24 mouse cellular contexts compared by ENCODE assay signal in the genomic region with DNA sequence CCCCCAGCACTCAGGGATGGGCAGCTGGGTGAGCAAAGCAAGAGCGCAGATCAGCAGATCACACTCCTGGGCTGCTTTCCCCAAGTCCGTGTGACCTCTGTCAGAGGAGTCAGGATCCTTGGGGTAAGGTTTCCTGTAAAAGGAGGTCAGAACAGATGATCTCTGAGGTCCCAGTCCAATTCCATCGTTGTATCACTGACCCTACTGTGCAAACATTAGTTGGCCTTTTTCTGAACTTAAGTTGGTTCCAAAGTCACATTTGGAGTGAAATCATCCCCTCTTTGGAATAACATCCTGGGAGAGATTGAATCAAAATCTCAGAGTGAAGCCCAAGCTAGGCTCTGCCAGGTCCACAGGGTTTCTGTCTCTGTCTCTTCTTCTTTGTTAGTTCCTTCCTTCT. TPM values are rescaled to one million over a fixed set of nuclear protein-coding genes. Genes with fewer than 3 reads are reported as not detected.
DNase-seq lines count a peak whose midpoint lies in the region; ATAC-seq and TF ChIP-seq lines count a peak whose summit lies in the region.
"Had no signal": no experiment of that assay in that cellular context is flagged by ENCODE, and none has a peak within 500 bp of the region (broad histone marks: within the 10 kb centered on the region; RNA-seq: fewer than 3 reads in every experiment).

No protein-coding gene starts in this region.

- no peak for ATAC-seq in liver, embryonic 12.5 days
- no peak for ATAC-seq in liver, embryonic 11.5 days (replicated peaks; ENCODE audit: low FRiP score)
- peak; percentile 24; the same call in 1 of the 2 replicates for ATAC-seq in liver, embryonic 16.5 days (ENCODE audit: low read depth)
- ATAC-seq: activated CD4-positive, CD25-positive, alpha-beta regulatory T cell, adult 4 months; CD4-positive, CD25-positive, alpha-beta regulatory T cell, adult 4 months; forebrain, embryonic 13.5 days; Patski had no signal

- intact Hi-C loops in gastrocnemius, adult 2 months (cut with DNase I): no loop called here
- intact Hi-C loops in heart, postnatal 25 days (cut with DNase I): no loop called here

- H3K4me1 ChIP-seq in liver, embryonic 12.5 days: 0 out of 2 replicates have a peak, but pooled peaks cover 12% of the 10 kb centered on the region
- peaks cover 2% of the 10 kb centered on the region; the same call in 1 of the 2 replicates for H3K4me1 ChIP-seq in liver, embryonic 11.5 days (replicated peaks; ENCODE audit: control insufficient read depth, insufficient read depth, low read length)
- H3K4me1 ChIP-seq in liver, embryonic 16.5 days (ENCODE audit: control insufficient read depth, low read depth, low read length): peaks cover 5% of the 10 kb centered on the region

- no peak overlapping the region for H3K9ac ChIP-seq in liver, embryonic 12.5 days
- H3K9ac ChIP-seq in liver, embryonic 11.5 days (ENCODE audit: low read depth, low read length): no peak overlapping the region
- no peak overlapping the region for H3K9ac ChIP-seq in liver, embryonic 16.5 days (ENCODE audit: low read depth, low read length)
- H3K9ac ChIP-seq: embryonic facial prominence, embryonic 12.5 days; forebrain, embryonic 13.5 days had no signal

- peak overlapping the region; percentile 29 for H3K27ac ChIP-seq in gastrocnemius, adult 2 months
- H3K27ac ChIP-seq in liver, embryonic 12.5 days: peak overlapping the region; percentile 43; the same call in 1 of the 2 replicates
- H3K27ac ChIP-seq in liver, embryonic 11.5 days (ENCODE audit: low read depth, low read length): no peak overlapping the region
- peak overlapping the region; percentile 47 for H3K27ac ChIP-seq in liver, embryonic 16.5 days (ENCODE audit: low read length)
- H3K27ac ChIP-seq: embryonic facial prominence, embryonic 10.5 days; embryonic facial prominence, embryonic 12.5 days; forebrain, embryonic 13.5 days had no signal

- H3K9me3 ChIP-seq in liver, embryonic 12.5 days (replicated peaks): no peaks in the 10 kb centered on the region
- H3K9me3 ChIP-seq in liver, embryonic 11.5 days (ENCODE audit: control insufficient read depth, low read length): no peaks in the 10 kb centered on the region
- H3K9me3 ChIP-seq in liver, embryonic 16.5 days (replicated peaks; ENCODE audit: control insufficient read depth, low read length): no peaks in the 10 kb centered on the region
- H3K9me3 ChIP-seq: embryonic facial prominence, embryonic 10.5 days; embryonic facial prominence, embryonic 12.5 days; forebrain, embryonic 13.5 days; G1E had no signal

- H3K4me2 ChIP-seq in liver, embryonic 12.5 days: no peak overlapping the region
- no peak overlapping the region for H3K4me2 ChIP-seq in liver, embryonic 11.5 days
- H3K4me2 ChIP-seq in liver, embryonic 16.5 days (ENCODE audit: low read depth, low read length): no peak overlapping the region
- H3K4me2 ChIP-seq: embryonic facial prominence, embryonic 12.5 days; forebrain, embryonic 13.5 days had no signal

- no peaks in the 10 kb centered on the region for H3K27me3 ChIP-seq in liver, embryonic 12.5 days (replicated peaks)
- no peaks in the 10 kb centered on the region for H3K27me3 ChIP-seq in liver, embryonic 11.5 days (replicated peaks; ENCODE audit: control insufficient read depth, insufficient read depth, low read length)
- H3K27me3 ChIP-seq in liver, embryonic 16.5 days (ENCODE audit: control insufficient read depth, insufficient read depth, low read depth, low read length): no peaks in the 10 kb centered on the region
- H3K27me3 ChIP-seq: CH12.LX; embryonic facial prominence, embryonic 12.5 days; forebrain, embryonic 13.5 days; Patski had no signal

- no peaks in the 10 kb centered on the region for H3K36me3 ChIP-seq in liver, embryonic 12.5 days
- no peaks in the 10 kb centered on the region for H3K36me3 ChIP-seq in liver, embryonic 11.5 days (ENCODE audit: control insufficient read depth, insufficient read depth, low read length)
- no peaks in the 10 kb centered on the region for H3K36me3 ChIP-seq in liver, embryonic 16.5 days (ENCODE audit: control insufficient read depth, insufficient read depth)
- H3K36me3 ChIP-seq: embryonic facial prominence, embryonic 10.5 days; embryonic facial prominence, embryonic 12.5 days; G1E had no signal

- WGBS in liver, embryonic 12.5 days (ENCODE audit: insufficient replicate concordance): 69% methylated on average over 3 of the region's 3 CpGs
- WGBS in liver, embryonic 11.5 days: 72% methylated on average over 3 of the region's 3 CpGs
- 59% methylated on average over 3 of the region's 3 CpGs for WGBS in liver, embryonic 16.5 days (ENCODE audit: insufficient replicate concordance)

- DNase-seq in gastrocnemius, adult 2 months: no peak
- no peak for DNase-seq in gastrocnemius, adult 18-20 months (ENCODE audit: low spot score)
- no peak for DNase-seq in liver, embryonic 11.5 days (ENCODE audit: low spot score)
- DNase-seq in natural killer cell, adult 2 months (ENCODE audit: low spot score in 2 of 2): no peak
- DNase-seq in heart, postnatal 25 days (ENCODE audit: low spot score): no peak
- DNase-seq: adrenal gland, adult 8-10 months; adrenal gland, postnatal 14 days; adrenal gland, postnatal 36 days; B cell, adult 2 months; cerebellum, adult 11-12 months; cerebellum, adult 2 months; cerebellum, adult 9-10 months; cerebellum, postnatal 10 days; cerebellum, postnatal 25 days had no signal

- TF ChIP-seq CTCF in gastrocnemius, adult 2 months (IDR thresholded peaks at IDR 0.05): no peak

- no peak overlapping the region for H3K4me3 ChIP-seq in gastrocnemius, adult 2 months
- H3K4me3 ChIP-seq in liver, embryonic 12.5 days: no peak overlapping the region
- H3K4me3 ChIP-seq in liver, embryonic 11.5 days (ENCODE audit: low read depth, low read length): no peak overlapping the region
- H3K4me3 ChIP-seq in liver, embryonic 16.5 days (ENCODE audit: low read depth, low read length): no peak overlapping the region
- H3K4me3 ChIP-seq: embryonic facial prominence, embryonic 10.5 days; embryonic facial prominence, embryonic 12.5 days; forebrain, embryonic 13.5 days had no signal

RNA-seq across cellular contexts. Expression of gene Lima1, which starts 31.4 kb away (rescaled TPM):
- total RNA-seq in gastrocnemius, adult 2 months (2021): 1 to 10 TPM; 7.9 to 9.8 TPM
- total RNA-seq in gastrocnemius, adult 18-20 months (2021): 10 to 100 TPM in 1 of 2 experiments, 1 to 10 TPM in 1; 5.6 to 11.2 TPM
- polyA plus RNA-seq in liver, embryonic 12.5 days (2016; fragmentation: Nextera tagmentation; extraction: Ambion mirVana): 10.6 and 11.0 TPM in 2 replicates
- polyA plus RNA-seq in liver, embryonic 11.5 days (2014; fragmentation: Nextera tagmentation; extraction: Ambion mirVana): 19.0 and 19.3 TPM in 2 replicates
- polyA plus RNA-seq in liver, embryonic 16.5 days (2015; fragmentation: Nextera tagmentation; extraction: Ambion mirVana): 12.2 and 14.2 TPM in 2 replicates
- total RNA-seq in heart, postnatal 25 days (2021): 10 to 100 TPM; 17.9 to 20.2 TPM
